Mouse (Mus musculus) thymus, adult 18-20 months (tissue): ENCODE results near the gene Rabl2.
A peak's percentile ranks its signal among the peaks of the same experiment; 100 is the strongest.

Experiments used
- DNase-seq, 2 experiments: peaks; one replicate each; pipeline ENCODE4 v3.0.0; 2022; ENCODE audit warnings: mixed read lengths in 2 of 2

Rabl2 gene

GRCm38 (mm10) chr15:89591723-89592455, at the start of gene Rabl2:
Gene Rabl2, minus strand, starts transcription at chr15:89591923.
- peak; percentile 46 to 56 for DNase-seq

- no peak for DNase-seq
Measured at GRCm38 (mm10) chr15:89623626-89623959, 31.9 kb upstream of the Rabl2 start.

- no peak for DNase-seq
Measured at GRCm38 (mm10) chr15:89622959-89623625, 31.4 kb upstream of the Rabl2 start.

GRCm38 (mm10) chr15:89622312-89622958, 30.7 kb upstream of the Rabl2 start:
- DNase-seq = no peak

- no peak for DNase-seq
Measured at GRCm38 (mm10) chr15:89607888-89608287, 16.2 kb upstream of the Rabl2 start.

- DNase-seq = no peak
Measured at GRCm38 (mm10) chr15:89607480-89607879, 15.8 kb upstream of the Rabl2 start.

- no peak for DNase-seq
Measured at GRCm38 (mm10) chr15:89605822-89606570, 14.3 kb upstream of the Rabl2 start.

- no peak for DNase-seq
Measured at GRCm38 (mm10) chr15:89592548-89592947, 825 bp upstream of the Rabl2 start.

- DNase-seq = no peak
Measured at GRCm38 (mm10) chr15:89591317-89591716, 406 bp downstream of the Rabl2 start.

- DNase-seq = no peak
Measured at GRCm38 (mm10) chr15:89589146-89589545, 2.6 kb downstream of the Rabl2 start.

GRCm38 (mm10) chr15:89585631-89586030, 6.1 kb downstream of the Rabl2 start:
- no peak for DNase-seq

GRCm38 (mm10) chr15:89585101-89585500, 6.6 kb downstream of the Rabl2 start:
- no peak for DNase-seq

- DNase-seq = no peak
Measured at GRCm38 (mm10) chr15:89582494-89582893, 9.2 kb downstream of the Rabl2 start.

- no peak for DNase-seq
Measured at GRCm38 (mm10) chr15:89572147-89572546, 19.6 kb downstream of the Rabl2 start.

- no peak for DNase-seq
Measured at GRCm38 (mm10) chr15:89568114-89568513, 23.6 kb downstream of the Rabl2 start, which contains the start of gene Acr. Gene Acr, plus strand, starts transcription at chr15:89568326.

GRCm38 (mm10) chr15:89559202-89559731, 32.5 kb downstream of the Rabl2 start:
- no peak for DNase-seq

GRCm38 (mm10) chr15:89557996-89558390, 33.7 kb downstream of the Rabl2 start:
- no peak for DNase-seq

- no peak for DNase-seq
Measured at GRCm38 (mm10) chr15:89557179-89557995, 34.3 kb downstream of the Rabl2 start.

GRCm38 (mm10) chr15:89556401-89557178, 35.1 kb downstream of the Rabl2 start:
- no peak for DNase-seq

- DNase-seq = no peak
Measured at GRCm38 (mm10) chr15:89555591-89555990, 36.1 kb downstream of the Rabl2 start.

GRCm38 (mm10) chr15:89551733-89552132, 40.0 kb downstream of the Rabl2 start:
- no peak for DNase-seq
